Mouse (Mus musculus) CD8-positive naive resting alpha-beta T cell, adult 57 days (primary cell): ENCODE results near the gene BC049762. TPM values are rescaled to one million over a fixed set of nuclear protein-coding genes. Genes with fewer than 3 reads are reported as not detected.

Source experiments
- total RNA-seq: library from RNA; stranded (reverse); gene quantifications from one replicate; pipeline ENCODE4 v1.2.4, GENCODE M21; 2023

The BC049762 gene
- 1.6 TPM for total RNA-seq

GRCm38 (mm10) chr11:51262342-51263285, at the start of gene BC049762:
BC049762 (minus strand) TSS chr11:51263046.

DNA sequence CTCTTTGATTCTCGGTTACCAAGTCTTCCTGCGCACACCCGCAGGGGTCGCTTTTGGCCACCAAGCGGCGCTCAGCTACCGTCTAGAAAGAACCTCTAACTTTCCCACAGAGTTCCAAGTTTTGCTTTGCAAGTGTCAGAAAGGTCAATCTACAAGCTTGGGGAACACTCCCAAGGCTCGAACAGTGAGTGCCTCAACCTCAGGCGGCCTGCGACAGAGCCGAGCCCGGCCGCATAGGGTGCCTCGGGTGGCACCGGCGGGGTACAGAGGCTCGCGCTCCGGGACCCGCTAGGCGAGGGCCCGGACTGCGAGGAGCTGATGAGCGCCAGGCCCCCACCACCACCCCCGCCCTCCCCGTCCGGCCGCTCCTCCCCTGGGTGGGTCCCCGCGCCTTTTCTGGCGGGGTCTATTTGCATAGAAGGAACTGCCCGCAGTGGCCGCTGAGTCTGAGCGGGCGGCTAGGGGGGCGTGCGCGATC, 26.8 kb upstream of the BC049762 start, which contains the start of gene Col23a1:
Gene Col23a1 (plus strand): TSS at position 357 of the 478 bp plus-strand sequence.

GRCm38 (mm10) chr11:51261680-51262219, 1.1 kb downstream of the BC049762 start, which contains the start of gene Clk4:
Clk4 (plus strand) TSS chr11:51261730.

GRCm38 (mm10) chr11:51220308-51220707, 42.5 kb downstream of the BC049762 start, which contains the start of gene Gm12569:
Gm12569 (plus strand) TSS chr11:51220473.

Other genes with a start within 250 kb of the BC049762 start
- not detected for gene Olfr54, start 248.8 kb downstream of the BC049762 start, total RNA-seq
- gene Olfr1375, start 214.9 kb downstream of the BC049762 start, total RNA-seq, result not detected
- not detected for gene Zfp354a, start 203.8 kb downstream of the BC049762 start, total RNA-seq
- not detected for gene Gm12569, start 42.6 kb downstream of the BC049762 start, total RNA-seq
- gene Clk4, start 1.3 kb downstream of the BC049762 start, total RNA-seq, result 274 TPM
- 2.4 TPM for gene Col23a1, start 26.9 kb upstream of the BC049762 start, total RNA-seq